Mouse (Mus musculus): Measurements from ENCODE around the gene Adamts14. TPM values are rescaled to one million over a fixed set of nuclear protein-coding genes. Genes with fewer than 3 reads are reported as not detected.

Adamts14 gene
- total RNA-seq, 2 experiments from 2014 or later, result 15.8 to 17.4 TPM

DNA sequence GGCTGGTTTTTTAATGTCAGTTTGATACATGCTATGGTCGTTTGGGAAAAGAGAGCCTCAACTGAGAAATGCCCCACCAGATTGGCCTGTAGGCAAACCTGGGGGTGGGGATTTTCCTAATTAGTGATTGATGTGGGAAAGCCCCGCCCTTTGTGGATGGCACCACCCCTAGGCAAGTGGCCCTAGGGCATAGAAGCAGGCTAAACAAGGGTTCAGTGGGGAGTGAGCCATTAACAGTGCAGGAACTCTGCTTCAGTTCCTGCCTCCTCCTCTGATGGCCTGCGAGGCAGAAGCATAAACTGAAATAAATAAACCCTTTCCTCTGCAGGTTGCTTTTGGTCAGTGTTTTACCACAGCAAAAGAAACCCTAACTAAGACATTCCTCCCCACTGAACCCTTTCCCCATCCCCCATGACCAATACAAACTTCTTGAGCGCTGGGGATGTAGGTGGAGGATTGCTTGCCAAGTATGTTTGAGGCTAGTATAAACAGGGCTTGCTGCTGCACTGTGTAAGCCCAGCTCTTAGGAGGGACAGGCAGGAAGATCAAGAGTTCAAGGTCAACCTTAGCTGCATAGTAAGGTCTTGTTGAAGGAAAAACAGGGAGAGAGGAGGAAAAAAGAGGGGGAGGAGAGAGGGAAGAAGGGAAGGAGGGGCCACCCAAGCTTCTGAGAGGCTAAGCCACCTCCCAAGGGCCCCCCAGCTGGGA lies 36.4 kb downstream of the Adamts14 start:
- DNase-seq (ENCODE audit: low spot score in 2 of 2), result no peak

DNA sequence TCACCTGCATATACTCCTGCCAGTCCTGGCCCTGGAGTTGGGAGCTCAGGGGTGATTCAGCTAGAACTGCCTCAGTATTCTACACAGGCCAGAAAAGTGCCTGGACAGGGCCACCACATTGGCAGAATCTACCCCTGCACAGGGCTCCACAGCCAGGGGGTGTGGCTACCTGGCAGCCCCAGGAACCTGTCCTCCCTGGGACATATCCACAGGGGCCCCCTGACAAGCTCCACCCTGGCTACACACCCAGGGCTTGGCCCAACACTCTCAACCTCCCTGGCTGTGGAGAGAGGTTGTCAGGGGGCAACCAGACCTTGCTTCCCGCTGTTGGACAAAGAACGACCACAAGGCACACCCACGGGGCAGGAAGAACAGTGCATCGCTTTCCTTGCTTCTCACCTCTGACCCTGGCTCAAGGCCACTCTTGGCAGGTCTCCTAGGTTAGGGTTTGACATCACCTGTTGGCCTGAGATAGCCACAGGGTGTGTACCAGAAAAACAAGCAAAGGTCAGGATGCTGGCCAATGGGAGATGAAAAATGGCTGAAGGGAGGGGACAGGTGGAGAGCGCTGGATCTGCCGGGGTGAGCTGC lies 37.5 kb downstream of the Adamts14 start:
- no peak for DNase-seq (ENCODE audit: low spot score in 2 of 2)

DNA sequence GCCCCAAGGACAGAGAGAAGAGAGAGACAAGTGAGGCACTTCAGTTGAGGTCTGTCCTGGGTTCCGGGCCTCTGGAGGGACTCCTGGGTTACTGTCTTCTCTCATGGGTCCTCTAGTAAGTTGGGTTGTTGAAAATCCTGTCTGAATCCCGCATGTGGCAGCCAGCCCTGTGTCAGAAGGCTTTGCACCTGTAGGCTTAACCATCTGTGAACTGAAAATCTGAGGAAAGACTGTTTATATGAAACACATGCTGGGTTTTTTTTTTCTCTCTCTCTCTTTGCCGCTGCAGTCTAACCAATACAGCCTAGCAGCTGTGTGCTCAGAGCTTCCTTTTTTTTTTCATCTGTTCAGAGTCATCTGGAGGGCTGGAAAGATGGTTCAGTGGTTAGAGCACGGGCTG lies 38.9 kb downstream of the Adamts14 start:
- no peak for DNase-seq (ENCODE audit: low spot score in 2 of 2)

DNA sequence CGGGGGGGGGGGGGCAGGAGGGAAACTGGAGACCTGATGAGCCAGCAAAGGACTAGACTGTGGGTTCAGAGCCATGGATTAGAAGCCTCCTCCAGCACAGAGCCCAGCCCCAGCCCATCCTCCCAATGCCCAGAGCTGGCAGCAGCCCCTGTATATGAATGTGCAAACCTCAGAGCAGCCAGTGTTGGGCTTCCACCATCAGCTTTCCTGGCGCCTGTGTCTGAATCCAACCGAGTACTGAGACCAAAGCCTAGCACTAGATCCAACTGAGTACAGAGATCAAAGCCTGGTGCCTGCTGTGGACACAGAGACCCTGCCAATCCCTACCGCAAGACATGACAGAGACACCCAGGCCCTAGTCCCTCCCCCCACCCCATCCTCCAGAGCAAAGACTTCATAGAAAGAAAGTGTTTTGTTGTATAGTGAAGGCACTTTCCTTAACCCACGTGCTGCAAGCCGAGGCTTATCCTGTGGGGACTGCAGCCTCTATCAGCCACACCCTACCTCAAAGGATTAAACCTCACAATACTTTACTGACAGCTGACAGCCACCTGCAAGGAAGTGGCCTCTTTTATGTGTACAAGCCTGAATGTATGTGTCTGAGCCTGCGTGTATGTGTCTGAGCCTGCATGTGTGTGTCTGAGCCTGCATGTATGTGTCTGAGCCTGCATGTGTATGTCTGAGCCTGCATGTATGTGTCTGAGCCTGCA lies 40.2 kb downstream of the Adamts14 start:
- no peak for DNase-seq (ENCODE audit: low spot score in 2 of 2)

DNA sequence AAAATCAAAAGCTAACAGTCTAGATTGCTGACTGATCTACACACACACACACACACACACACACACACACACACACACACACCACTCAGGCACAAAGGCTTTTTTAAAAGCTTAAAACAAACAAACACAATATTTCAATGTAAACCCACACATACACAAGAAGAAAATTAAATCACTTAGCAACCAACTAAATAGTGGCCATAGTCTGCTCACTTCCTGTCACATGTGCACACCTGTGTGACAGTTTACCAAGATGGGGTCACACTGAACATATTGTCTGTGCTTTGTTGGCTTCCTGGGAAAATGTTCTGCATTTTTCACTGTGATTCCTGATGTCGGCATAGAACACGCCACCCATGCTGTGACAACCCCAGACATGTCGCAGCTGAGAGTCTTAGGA lies 41.5 kb downstream of the Adamts14 start:
- no peak for DNase-seq (ENCODE audit: low spot score in 2 of 2)

DNA sequence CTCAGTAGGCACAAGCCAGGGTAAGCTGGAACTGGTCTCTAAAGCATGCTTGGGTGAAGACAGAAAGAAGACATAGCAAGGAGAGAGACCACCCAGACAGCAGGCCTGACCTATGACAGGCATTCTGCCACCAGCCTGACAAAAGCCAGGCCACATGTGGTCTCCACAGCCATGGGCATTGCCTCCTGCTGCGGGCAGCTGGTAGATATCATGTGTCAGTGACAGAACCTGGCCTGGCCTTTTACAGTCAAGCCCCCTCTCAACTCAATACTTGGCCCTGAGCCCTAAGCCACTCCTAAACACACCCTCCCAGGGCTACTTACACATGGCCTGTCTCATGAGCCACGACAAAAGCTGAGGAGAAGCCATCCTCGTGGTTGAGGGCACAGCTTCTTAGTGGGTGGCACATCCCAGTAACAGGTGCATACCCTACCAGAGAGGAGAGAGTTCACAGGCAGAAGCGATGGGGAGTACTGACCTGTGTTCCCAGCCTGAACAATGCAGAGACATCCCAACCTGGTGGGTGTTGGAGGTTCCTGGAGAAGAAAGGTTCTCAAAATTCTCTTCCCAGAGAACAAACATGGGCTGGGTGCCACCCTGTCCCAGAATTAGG lies 46.3 kb downstream of the Adamts14 start:
- no peak for DNase-seq (ENCODE audit: low spot score in 2 of 2)

DNA sequence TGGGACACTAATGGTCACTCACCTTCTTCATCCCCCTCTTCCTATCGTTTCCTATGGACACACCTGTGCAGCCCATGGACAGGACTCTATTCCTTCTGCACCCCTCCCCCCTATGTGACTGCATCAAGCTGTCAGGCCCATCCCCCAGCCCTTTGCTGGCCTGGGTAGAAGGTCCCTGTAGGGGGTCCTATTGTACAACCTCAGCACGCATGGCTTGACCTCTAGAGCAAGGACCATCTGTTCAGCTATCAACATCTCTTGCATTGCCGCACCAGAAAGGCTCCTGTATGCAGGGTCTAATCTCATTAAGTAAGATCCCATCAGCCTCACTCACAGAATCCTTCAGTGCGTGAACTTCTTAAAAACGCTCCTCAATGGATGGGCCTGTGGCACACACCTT lies 47.5 kb downstream of the Adamts14 start:
- DNase-seq (ENCODE audit: low spot score in 2 of 2), result no peak

DNA sequence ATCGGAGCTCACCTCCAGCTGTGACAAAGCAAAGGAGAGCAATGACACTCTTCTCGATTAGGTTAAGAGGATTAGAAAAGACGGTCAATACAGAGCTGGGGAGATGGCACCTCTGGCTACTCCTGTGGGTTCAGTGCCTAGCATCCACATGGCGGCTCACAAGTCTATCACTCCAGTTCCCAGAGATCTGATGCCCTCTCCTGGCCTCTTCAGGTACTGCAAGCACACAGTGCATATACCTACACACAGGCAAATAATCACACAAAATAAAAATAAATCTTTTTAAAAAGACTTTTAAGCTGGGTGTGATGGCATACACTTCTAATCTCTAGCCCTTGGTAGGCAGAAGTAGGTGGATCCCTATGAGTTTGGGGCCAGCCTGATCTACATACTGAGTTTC lies 53.9 kb downstream of the Adamts14 start:
- DNase-seq (ENCODE audit: low spot score in 2 of 2), result no peak

DNA sequence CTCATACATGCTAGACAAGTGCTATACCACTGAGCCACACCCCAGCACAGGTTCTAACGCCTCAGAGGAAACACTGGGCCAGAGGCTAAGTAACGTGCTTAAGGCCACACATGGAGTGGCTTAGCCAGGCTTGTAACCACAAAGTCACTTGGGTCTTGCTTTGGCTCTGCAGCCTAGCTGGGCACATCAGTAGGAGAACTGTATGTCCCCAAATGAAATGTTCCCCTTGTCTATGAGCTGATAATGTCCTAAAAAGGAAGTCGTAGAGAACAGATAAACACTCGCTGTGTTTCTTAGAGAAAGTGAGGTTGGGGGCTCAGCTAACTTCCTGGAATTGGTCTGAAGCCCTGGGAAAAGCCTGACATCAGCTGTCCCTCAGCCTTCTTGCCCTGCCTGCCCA lies 57.1 kb downstream of the Adamts14 start:
- no peak for DNase-seq (ENCODE audit: low spot score in 2 of 2)

DNA sequence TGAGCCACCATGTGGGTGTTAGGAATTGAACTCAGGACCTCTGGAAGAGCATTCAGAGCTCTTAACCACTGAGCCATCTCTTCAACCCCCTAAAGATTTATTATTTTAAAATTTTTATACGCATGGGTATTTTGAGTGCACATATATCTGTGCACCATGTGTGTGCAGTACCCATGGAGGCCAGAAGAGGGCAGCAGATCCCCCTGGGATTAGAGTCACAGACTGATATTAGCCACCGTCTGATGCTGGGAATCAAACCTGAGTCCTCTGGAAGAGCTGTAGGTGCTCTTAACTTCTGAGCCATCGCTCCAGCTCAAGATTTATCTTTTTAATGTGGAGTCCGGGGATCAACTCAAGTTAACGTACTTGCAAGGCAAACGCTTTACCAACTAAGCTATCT lies 57.6 kb downstream of the Adamts14 start:
- no peak for DNase-seq (ENCODE audit: low spot score in 2 of 2)

DNA sequence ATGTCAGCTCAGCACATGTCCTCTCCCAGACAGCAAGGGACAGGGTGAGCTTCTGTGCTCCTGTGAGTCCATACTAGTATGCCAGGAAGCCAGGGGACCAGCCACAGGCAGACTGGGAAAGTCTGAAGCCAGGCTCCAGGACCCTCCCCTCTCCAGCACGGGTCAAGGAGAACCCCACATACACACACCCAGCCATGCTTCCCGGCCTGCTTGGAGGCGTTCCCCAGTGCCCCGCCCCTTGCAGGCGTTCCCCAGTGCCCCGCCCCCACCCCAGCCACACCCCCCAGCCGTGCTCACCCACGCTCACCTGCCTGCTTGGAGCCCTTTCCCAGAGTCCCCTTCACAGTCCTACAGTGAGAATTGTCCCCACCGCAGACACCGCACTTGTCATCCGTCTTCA lies 60.4 kb downstream of the Adamts14 start:
- DNase-seq (ENCODE audit: low spot score in 2 of 2), result no peak

DNA sequence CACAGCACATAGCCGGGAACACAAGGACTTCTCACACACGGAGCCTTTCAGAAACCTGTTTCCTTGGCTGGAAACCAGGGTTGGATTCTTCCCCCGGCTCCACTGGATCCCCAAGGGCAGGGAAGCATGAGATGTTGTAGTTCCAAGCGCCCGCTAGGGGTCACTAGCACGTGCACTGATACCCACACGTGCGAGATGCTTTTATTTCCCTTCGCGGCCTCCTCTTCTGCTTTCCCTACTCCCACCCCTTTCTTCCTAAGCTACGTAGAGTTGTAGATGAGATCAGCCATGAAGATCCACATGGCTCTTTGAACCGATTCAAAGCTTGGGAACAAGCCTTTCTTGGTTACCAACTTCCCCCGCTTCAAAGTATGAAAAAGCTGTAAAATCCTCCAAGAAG lies 61.5 kb downstream of the Adamts14 start:
- peak in 1 of 2 experiments; percentile 70 for DNase-seq (ENCODE audit: low spot score in 2 of 2)

DNA sequence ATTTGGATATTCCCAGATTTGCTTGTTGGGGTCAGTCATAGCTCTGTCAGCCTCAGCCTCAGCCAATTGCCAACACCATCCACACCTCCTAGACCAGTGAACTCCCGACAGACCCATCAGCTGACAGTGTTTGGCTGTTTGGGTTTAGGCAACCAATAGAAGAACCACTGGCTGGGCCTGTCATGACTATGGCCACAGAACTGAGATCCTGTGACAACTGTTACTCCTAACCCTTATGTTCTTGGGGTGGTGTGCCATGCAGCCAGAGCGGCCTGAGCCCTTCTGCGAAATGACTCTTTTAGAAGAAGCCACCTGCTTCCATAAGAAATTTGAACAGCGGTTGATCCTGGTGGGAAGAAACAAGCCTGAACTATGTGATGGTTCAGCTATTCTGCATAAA lies 62.1 kb downstream of the Adamts14 start:
- no peak for DNase-seq (ENCODE audit: low spot score in 2 of 2)

DNA sequence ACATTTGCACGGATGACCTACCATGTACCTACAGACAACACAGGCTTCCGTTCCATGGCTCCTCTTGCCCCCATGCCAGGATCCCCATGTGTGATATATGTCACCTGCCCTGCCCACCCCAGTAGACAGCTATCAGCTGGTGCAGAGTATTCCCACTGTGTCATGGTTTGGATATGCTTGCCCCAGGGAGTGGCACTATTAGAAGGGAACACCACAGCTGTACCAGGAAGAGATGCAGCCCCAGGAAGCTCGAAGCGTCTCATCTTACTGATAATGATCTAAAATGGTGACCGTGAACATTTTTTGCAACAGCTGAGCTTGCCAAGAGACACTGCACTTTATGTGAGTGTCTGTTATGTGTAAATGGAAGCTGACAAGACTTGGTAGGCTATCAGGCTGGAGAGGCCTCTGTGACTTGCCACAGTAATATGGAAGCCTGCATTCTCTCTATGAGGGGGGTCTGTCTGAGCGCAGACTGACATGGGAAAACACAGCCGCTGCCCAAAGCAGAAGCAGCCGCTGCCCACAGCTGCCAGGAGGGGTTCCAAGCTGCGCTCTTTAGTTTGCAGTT lies 65.0 kb downstream of the Adamts14 start:
- DNase-seq (ENCODE audit: low spot score in 2 of 2), result no peak

DNA sequence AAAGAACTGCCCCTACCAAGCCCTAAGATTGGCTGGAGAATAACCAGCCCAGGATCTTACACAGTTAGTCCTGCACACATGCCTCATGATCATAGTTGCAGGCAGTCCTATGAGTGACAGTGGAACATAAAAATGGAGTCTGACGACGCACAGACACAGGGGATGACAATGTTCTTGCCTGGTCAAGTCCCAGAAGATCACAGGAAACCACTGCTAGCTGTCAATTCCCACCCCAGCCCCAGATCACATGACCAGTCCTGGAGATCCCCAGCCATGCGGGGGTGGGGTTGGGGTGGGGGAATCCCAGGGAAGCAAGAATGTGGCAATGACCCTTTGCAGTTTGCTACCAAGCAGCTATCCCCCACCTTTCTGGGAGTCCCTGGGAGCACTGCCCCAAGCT lies 69.3 kb downstream of the Adamts14 start:
- DNase-seq (ENCODE audit: low spot score in 2 of 2), result no peak

DNA sequence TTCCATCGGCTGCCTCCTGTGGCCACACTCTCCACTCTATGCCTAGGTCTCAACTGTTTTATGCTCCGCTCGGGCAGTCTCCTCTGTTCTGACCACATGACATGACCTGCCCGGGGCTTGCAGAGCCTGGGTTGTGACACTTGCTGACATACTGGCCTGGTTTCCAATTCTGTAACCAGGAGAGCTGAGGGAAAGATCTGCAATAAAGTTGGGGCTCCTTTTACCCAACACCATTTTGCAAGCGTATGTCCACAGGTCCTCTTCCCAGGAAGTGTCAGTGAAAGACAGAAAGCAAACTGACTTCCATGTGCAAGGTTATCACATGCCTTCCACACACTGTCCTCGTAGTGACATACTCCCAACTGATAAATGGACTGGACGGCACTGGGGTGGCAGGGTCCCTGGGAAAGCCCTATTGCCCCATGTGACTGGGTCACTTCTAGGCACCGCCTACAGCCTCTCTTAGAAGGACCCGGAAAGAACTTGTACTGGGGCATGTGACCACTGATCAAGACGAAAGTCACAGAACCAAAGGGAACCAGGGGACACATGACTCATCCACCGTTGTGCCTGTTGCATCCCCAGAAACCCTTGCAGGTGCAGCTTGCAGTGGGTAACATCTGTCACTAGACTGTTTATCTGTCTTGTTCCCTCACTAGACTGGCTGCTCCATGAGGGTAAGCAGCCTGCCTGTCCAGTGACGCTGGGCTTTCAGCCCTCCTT lies 71.5 kb downstream of the Adamts14 start:
- no peak for DNase-seq (ENCODE audit: low spot score in 2 of 2)

DNA sequence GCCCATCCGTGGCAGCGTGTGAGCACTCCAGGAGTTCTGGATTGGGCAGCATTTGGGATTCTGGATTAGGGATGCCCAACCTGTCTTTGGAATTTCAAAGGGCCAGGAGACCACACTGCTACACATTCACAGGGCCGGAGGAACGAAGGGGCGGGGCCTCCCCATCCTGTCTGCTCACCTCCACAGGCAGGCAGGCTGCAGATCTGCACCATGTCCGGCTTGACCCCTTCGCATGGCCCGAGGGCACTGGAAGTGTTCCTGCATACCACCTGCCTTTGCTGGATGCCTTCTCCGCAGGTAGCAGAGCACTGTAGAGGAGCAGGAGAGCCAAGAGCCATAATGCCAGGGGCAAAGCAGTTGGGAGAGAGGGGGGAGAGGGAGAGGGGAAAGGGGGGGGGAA lies 72.2 kb downstream of the Adamts14 start:
- no peak for DNase-seq (ENCODE audit: low spot score in 2 of 2)

DNA sequence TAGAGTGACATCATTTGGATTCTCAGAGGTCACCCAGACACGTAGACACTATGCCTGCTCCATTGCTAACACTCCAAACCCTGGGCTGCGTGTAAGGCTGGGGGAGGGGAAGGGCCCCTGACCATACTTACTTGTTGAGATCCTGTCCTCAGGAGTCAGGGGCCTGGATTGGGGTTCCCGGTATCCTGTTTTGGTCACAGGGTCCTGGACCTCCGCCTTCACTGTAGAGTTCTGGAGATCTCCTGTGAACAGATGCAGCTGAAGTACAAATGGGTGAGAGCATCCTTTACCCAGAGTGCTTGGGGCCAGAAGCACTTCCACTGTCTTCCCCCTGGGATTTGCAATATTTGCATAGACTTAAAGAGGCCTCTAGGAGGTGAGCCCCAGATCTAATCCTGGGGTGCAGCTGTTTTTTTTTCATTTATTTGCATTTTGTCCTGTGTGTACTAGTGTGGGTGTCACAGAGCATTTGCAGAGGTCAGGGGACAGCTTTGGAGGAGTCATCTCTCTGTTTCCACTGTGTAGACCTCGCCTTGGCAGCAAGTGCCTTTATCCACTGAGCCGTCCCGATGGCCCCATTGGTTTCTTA lies 72.9 kb downstream of the Adamts14 start:
- no peak for DNase-seq (ENCODE audit: low spot score in 2 of 2)

DNA sequence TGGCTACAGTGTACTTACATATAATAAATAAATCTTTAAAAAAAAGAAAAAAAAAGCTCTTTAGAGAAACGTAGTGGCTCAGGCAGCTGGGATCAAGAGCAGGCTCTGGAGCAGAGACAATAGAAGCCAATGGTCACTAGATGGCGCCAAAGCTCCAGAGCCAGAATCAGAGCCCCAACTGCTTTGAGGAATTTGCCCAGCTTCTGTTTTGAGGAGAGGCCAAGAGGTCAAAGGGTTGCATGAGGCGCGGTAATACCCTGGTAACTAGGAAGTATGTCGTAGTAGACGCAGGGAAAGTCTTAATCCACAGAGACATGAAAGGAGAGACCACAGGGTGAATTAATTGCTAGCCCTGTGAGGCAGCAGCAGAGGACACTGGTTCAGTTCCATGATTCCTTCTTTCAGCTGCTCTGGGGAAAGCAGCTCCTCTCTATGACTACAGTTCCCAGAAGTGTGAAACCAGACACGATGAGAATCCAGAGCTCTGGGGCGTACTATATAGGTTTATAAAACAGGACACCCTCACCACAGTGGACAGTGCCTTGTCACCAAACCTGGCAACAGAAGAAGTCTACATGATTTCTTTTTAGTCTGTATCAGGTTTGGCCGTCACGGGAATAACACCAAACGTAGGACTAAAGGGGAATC lies 73.5 kb downstream of the Adamts14 start:
- DNase-seq (ENCODE audit: low spot score in 2 of 2), result peak; percentile 68 to 79

DNA sequence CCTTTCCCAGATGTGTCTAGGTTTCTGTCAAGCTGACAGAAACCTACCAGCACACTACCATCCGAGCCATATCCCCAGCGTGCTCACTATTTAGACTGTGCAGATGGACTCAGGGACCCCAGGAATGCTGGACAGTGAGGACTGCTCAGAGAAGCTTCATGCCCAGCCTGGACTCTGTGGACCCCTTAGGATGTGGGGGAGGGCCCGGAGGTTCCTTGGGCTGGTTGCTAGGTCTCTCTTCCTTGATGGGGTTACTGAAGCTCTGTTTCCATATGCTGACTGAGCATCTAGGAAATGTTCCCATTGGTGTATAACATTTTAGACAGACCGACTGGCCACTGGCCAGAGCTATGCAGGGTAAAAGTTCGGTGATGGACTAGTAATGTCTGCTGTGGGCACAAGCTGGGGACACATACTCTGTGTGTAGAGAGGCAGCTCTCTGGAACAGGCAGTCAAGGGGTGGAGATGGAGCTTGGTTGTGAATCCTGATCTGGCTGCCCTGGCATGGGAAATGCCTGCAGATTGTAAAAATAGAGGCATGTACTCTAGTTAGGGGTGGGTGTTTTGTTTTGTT lies 77.4 kb downstream of the Adamts14 start:
- no peak for DNase-seq (ENCODE audit: low spot score in 2 of 2)

Data from gastrocnemius, postnatal 4 days (tissue).